Mouse (Mus musculus): ENCODE results near the gene Celf2. TPM values are rescaled to one million over a fixed set of nuclear protein-coding genes. Genes with fewer than 3 reads are reported as not detected.

Gene Celf2
- polyA plus RNA-seq, 1 experiment from 2014 or later: 191 TPM

GRCm38 (mm10) chr2:6707959-6708519 lies 801.3 kb downstream of the Celf2 start:
- Histone ChIP-seq H3K9ac (replicated peaks; ENCODE audit: low read length) (no peak overlapping the region), H3K9me3 (ENCODE audit: control insufficient read depth, low read length) (no peaks in the 10 kb centered on the region), H3K4me2 (ENCODE audit: low read length) (no peak overlapping the region), H3K27me3 (ENCODE audit: control insufficient read depth, insufficient read depth, low read length) (no peaks in the 10 kb centered on the region), H3K36me3 (ENCODE audit: control insufficient read depth, insufficient read depth, low read length) (no peaks in the 10 kb centered on the region), H3K27ac (replicated peaks; ENCODE audit: low read depth, low read length) (no peak overlapping the region), H3K4me3 (replicated peaks; ENCODE audit: low read depth, low read length) (no peak overlapping the region), H3K4me1 (ENCODE audit: control insufficient read depth, insufficient read depth, low read length) (no peaks in the 10 kb centered on the region)
- WGBS: 40% methylated on average over 5 of the region's 5 CpGs
- no peak for DNase-seq
- ATAC-seq (ENCODE audit: low FRiP score, low TSS enrichment): no peak

- H3K27ac ChIP-seq (replicated peaks; ENCODE audit: low read depth, low read length): no peak overlapping the region
- ATAC-seq (ENCODE audit: low FRiP score, low TSS enrichment) (no peak), DNase-seq (no peak)
- H3K36me3 ChIP-seq (ENCODE audit: control insufficient read depth, insufficient read depth, low read length): no peaks in the 10 kb centered on the region
- H3K27me3 ChIP-seq (ENCODE audit: control insufficient read depth, insufficient read depth, low read length): no peaks in the 10 kb centered on the region
- H3K9me3 ChIP-seq (ENCODE audit: control insufficient read depth, low read length): no peaks in the 10 kb centered on the region
- no peak overlapping the region for H3K4me3 ChIP-seq (replicated peaks; ENCODE audit: low read depth, low read length)
- H3K4me1 ChIP-seq (ENCODE audit: control insufficient read depth, insufficient read depth, low read length): no peaks in the 10 kb centered on the region
- no peak overlapping the region for H3K4me2 ChIP-seq (ENCODE audit: low read length)
- H3K9ac ChIP-seq (replicated peaks; ENCODE audit: low read length): no peak overlapping the region
- WGBS: 44% methylated on average over 2 of the region's 2 CpGs
Measured at GRCm38 (mm10) chr2:6707276-6707675, 802.1 kb downstream of the Celf2 start.

DNA sequence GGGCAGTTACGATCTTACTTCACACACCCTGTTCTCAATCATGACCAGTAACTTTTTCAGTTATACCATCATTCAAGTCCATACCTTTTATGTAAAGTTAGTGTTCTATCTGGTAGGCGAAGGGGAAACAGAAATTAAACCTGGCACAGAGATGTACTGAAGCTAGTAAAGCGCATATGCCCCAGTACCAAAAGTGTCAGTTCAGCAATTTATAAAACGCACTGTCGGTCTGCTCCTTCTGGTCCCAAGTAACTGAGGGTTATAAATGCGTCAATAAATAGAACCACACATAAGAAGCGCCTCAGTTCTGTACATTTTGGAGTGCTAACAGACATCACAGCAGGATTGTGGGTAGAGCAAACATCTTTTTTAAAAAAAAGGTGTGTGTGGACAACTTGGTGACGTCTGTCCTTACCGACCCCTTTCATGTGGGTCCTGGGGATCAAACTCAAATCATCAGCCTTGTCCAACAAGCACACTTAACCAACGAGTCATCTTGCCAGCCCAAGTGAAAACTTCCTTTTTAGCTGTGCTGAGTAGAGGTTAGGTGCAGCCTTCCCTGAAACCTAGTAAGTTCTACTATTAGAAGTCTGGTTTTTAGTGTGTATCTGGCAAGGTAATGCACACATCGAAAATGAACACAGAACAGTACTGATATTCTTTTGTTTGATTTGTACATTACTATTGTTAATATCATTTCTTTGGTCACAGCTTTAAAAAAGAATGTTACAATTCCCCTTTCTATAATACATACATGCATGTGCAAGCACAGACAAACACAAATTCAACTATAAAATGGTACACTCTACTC lies 803.2 kb downstream of the Celf2 start:
- H3K36me3 ChIP-seq (ENCODE audit: control insufficient read depth, insufficient read depth, low read length): no peaks in the 10 kb centered on the region
- H3K4me1 ChIP-seq (ENCODE audit: control insufficient read depth, insufficient read depth, low read length): no peaks in the 10 kb centered on the region
- no peaks in the 10 kb centered on the region for H3K27me3 ChIP-seq (ENCODE audit: control insufficient read depth, insufficient read depth, low read length)
- WGBS: 93% methylated on average over 11 of the region's 11 CpGs
- H3K27ac ChIP-seq (replicated peaks; ENCODE audit: low read depth, low read length): no peak overlapping the region
- H3K4me2 ChIP-seq (ENCODE audit: low read length): no peak overlapping the region
- no peak for ATAC-seq (ENCODE audit: low FRiP score, low TSS enrichment)
- no peak for DNase-seq
- H3K9me3 ChIP-seq (ENCODE audit: control insufficient read depth, low read length): no peaks in the 10 kb centered on the region
- H3K9ac ChIP-seq (replicated peaks; ENCODE audit: low read length): no peak overlapping the region
- no peak overlapping the region for H3K4me3 ChIP-seq (replicated peaks; ENCODE audit: low read depth, low read length)

GRCm38 (mm10) chr2:6705475-6705874 lies 803.9 kb downstream of the Celf2 start:
- no peaks in the 10 kb centered on the region for H3K36me3 ChIP-seq (ENCODE audit: control insufficient read depth, insufficient read depth, low read length)
- H3K27ac ChIP-seq (replicated peaks; ENCODE audit: low read depth, low read length): no peak overlapping the region
- H3K27me3 ChIP-seq (ENCODE audit: control insufficient read depth, insufficient read depth, low read length): no peaks in the 10 kb centered on the region
- no peak overlapping the region for H3K4me3 ChIP-seq (replicated peaks; ENCODE audit: low read depth, low read length)
- H3K9ac ChIP-seq (replicated peaks; ENCODE audit: low read length): no peak overlapping the region
- 92% methylated on average over 7 of the region's 7 CpGs for WGBS
- no peaks in the 10 kb centered on the region for H3K4me1 ChIP-seq (ENCODE audit: control insufficient read depth, insufficient read depth, low read length)
- ATAC-seq (ENCODE audit: low FRiP score, low TSS enrichment) (no peak), DNase-seq (no peak)
- H3K9me3 ChIP-seq (ENCODE audit: control insufficient read depth, low read length): no peaks in the 10 kb centered on the region
- H3K4me2 ChIP-seq (ENCODE audit: low read length): no peak overlapping the region

- no peaks in the 10 kb centered on the region for H3K27me3 ChIP-seq (ENCODE audit: control insufficient read depth, insufficient read depth, low read length)
Measured at GRCm38 (mm10) chr2:6704804-6705203, 804.6 kb downstream of the Celf2 start.

DNA sequence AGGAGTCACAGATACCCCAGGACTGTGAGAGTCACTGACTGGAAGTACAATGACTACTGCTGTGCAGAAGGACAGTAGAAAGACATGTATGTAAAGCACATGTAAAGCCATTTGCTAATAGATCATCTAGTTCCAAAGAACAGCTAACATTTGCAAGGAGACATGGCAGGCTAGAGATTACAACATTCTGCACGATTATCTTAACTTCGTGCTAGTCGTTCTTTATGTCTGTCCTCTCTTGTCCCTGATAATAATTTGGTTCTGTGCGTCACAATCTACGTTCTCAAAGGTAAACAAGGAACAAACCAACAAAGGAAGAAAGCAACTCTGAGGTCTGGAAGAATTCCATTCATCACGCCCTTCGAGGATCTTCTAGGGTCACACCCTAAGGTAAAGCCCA lies 805.0 kb downstream of the Celf2 start:
- no peaks in the 10 kb centered on the region for H3K4me1 ChIP-seq (ENCODE audit: control insufficient read depth, insufficient read depth, low read length)
- DNase-seq (no peak), ATAC-seq (ENCODE audit: low FRiP score, low TSS enrichment) (no peak)
- H3K4me2 ChIP-seq (ENCODE audit: low read length): no peak overlapping the region
- no peak overlapping the region for H3K9ac ChIP-seq (replicated peaks; ENCODE audit: low read length)
- no peaks in the 10 kb centered on the region for H3K27me3 ChIP-seq (ENCODE audit: control insufficient read depth, insufficient read depth, low read length)
- H3K27ac ChIP-seq (replicated peaks; ENCODE audit: low read depth, low read length): no peak overlapping the region
- no peak overlapping the region for H3K4me3 ChIP-seq (replicated peaks; ENCODE audit: low read depth, low read length)
- H3K36me3 ChIP-seq (ENCODE audit: control insufficient read depth, insufficient read depth, low read length): no peaks in the 10 kb centered on the region; the same call in 1 of the 2 replicates
- no peaks in the 10 kb centered on the region for H3K9me3 ChIP-seq (ENCODE audit: control insufficient read depth, low read length)
- 96% methylated on average over 7 of the region's 7 CpGs for WGBS

More at GRCm38 (mm10) chr2:6704804-6705203, 804.6 kb downstream of the Celf2 start:
- no peak for DNase-seq
- WGBS: 95% methylated on average over 1 of the region's 1 CpGs
- no peak overlapping the region for H3K4me2 ChIP-seq (ENCODE audit: low read length)
- no peak overlapping the region for H3K9ac ChIP-seq (replicated peaks; ENCODE audit: low read length)
- ATAC-seq (ENCODE audit: low FRiP score, low TSS enrichment): no peak
- H3K9me3 ChIP-seq (ENCODE audit: control insufficient read depth, low read length): no peaks in the 10 kb centered on the region
- H3K36me3 ChIP-seq (ENCODE audit: control insufficient read depth, insufficient read depth, low read length): no peaks in the 10 kb centered on the region; the same call in 1 of the 2 replicates
- no peak overlapping the region for H3K4me3 ChIP-seq (replicated peaks; ENCODE audit: low read depth, low read length)
- H3K4me1 ChIP-seq (ENCODE audit: control insufficient read depth, insufficient read depth, low read length): no peaks in the 10 kb centered on the region
- H3K27ac ChIP-seq (replicated peaks; ENCODE audit: low read depth, low read length): no peak overlapping the region

- ATAC-seq (ENCODE audit: low FRiP score, low TSS enrichment): no peak
- H3K9ac ChIP-seq (replicated peaks; ENCODE audit: low read length): no peak overlapping the region
- H3K27ac ChIP-seq (replicated peaks; ENCODE audit: low read depth, low read length): no peak overlapping the region
- H3K4me2 ChIP-seq (ENCODE audit: low read length): no peak overlapping the region
- peaks cover 3% of the 10 kb centered on the region; the same call in 1 of the 2 replicates for H3K4me1 ChIP-seq (ENCODE audit: control insufficient read depth, insufficient read depth, low read length)
- 98% methylated on average over 1 of the region's 1 CpGs for WGBS
- H3K36me3 ChIP-seq (ENCODE audit: control insufficient read depth, insufficient read depth, low read length): no peaks in the 10 kb centered on the region; the same call in 1 of the 2 replicates
- H3K4me3 ChIP-seq (replicated peaks; ENCODE audit: low read depth, low read length): no peak overlapping the region
- H3K9me3 ChIP-seq (ENCODE audit: control insufficient read depth, low read length): no peaks in the 10 kb centered on the region
- DNase-seq: no peak
- H3K27me3 ChIP-seq (ENCODE audit: control insufficient read depth, insufficient read depth, low read length): no peaks in the 10 kb centered on the region
Measured at GRCm38 (mm10) chr2:6696326-6696725, 813.0 kb downstream of the Celf2 start.

DNA sequence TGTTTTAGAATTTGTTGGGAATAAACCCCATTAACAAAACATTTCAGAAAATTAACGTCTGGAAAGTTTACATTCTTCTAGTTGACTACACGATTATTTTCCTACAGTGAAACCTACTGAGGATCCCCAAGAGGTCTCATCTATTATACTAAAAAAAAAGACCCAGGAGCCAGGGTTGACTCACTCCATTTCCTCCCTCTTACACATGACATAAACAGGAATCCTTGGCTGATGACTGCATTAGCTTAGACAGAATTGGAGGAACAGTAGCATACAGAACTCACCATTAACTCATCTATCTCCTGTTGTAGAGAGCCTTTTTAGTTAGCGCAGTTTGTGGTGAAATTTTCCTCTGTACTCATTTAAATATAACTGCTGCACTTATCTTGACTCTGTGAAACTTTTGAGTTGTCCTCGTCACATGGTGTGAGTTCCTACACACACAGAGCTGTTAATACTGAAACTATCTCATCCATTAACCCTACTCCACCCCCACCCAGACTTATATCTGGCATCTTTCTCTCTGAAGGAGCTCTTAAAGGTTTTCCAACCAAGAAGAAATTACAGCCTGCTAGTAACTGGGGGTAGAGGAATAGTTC lies 813.9 kb downstream of the Celf2 start:
- DNase-seq (no peak), ATAC-seq (ENCODE audit: low FRiP score, low TSS enrichment) (no peak)
- H3K27ac ChIP-seq (replicated peaks; ENCODE audit: low read depth, low read length): no peak overlapping the region
- H3K36me3 ChIP-seq (ENCODE audit: control insufficient read depth, insufficient read depth, low read length): no peaks in the 10 kb centered on the region; the same call in 1 of the 2 replicates
- no peak overlapping the region for H3K4me2 ChIP-seq (ENCODE audit: low read length)
- H3K9me3 ChIP-seq (ENCODE audit: control insufficient read depth, low read length): no peaks in the 10 kb centered on the region
- H3K4me3 ChIP-seq (replicated peaks; ENCODE audit: low read depth, low read length): no peak overlapping the region
- no peak overlapping the region for H3K9ac ChIP-seq (replicated peaks; ENCODE audit: low read length)
- no peaks in the 10 kb centered on the region for H3K27me3 ChIP-seq (ENCODE audit: control insufficient read depth, insufficient read depth, low read length)
- H3K4me1 ChIP-seq (ENCODE audit: control insufficient read depth, insufficient read depth, low read length): peaks cover 3% of the 10 kb centered on the region; the same call in 1 of the 2 replicates
- 89% methylated on average over 4 of the region's 4 CpGs for WGBS
